Mouse (Mus musculus) limb, embryonic 11.5 days (tissue): ENCODE measurements at regions not wholly inside any gene's neighbourhood (a gene's known extent, or its start where the extent isn't known, plus 50 kb on each side); places are given as distances from the start of the nearest gene placed in this dataset.
A peak's percentile ranks its signal among the peaks of the same experiment; 100 is the strongest.

Experiments used
- ATAC-seq: fragments of 200-750 bp; cut with Nextera tagmentation; 2 replicates; pipeline ENCODE4 v1.8.0; 2017; ENCODE audit warnings: low read depth; ENCODE audit not compliant: insufficient number of reproducible peaks, low FRiP score, low TSS enrichment
- DNase-seq: peaks from one replicate; pipeline ENCODE4 v3.0.0-alpha.2; 2015; ENCODE audit warnings: low spot score
- H3K27ac ChIP-seq: fragments of 300-500 bp; sonication (generic); replicated peaks from 2 replicates; pipeline ENCODE4 v1.5.1; 2014; ENCODE audit warnings: low read depth, mild to moderate bottlenecking, low read length
- H3K27me3 ChIP-seq: fragments of 300-500 bp; sonication (generic); 2 replicates; pipeline ENCODE4 v1.6.1; 2014; ENCODE audit warnings: mild to moderate bottlenecking, low read length, mixed read lengths; ENCODE audit not compliant: control insufficient read depth, insufficient read depth
- H3K36me3 ChIP-seq: fragments of 300-500 bp; sonication (generic); 2 replicates; pipeline ENCODE4 v1.6.1; 2014; ENCODE audit warnings: mild to moderate bottlenecking, low read length, moderate library complexity, mixed read lengths; ENCODE audit not compliant: control insufficient read depth, insufficient read depth
- H3K4me1 ChIP-seq: fragments of 300-500 bp; sonication (generic); 2 replicates; pipeline ENCODE4 v1.6.1; 2014; ENCODE audit warnings: low read length, mixed read lengths; ENCODE audit not compliant: control insufficient read depth, insufficient read depth
- H3K4me2 ChIP-seq: fragments of 300-500 bp; sonication (generic); 2 replicates; pipeline ENCODE4 v1.6.1; 2014; ENCODE audit warnings: low read depth, mild to moderate bottlenecking, moderate library complexity; ENCODE audit not compliant: severe bottlenecking
- H3K4me3 ChIP-seq: fragments of 300-500 bp; sonication (generic); 2 replicates; pipeline ENCODE4 v1.5.1; 2014; ENCODE audit warnings: low read depth, low read length
- H3K9ac ChIP-seq: fragments of 300-500 bp; sonication (generic); 2 replicates; pipeline ENCODE4 v1.6.1; 2014; ENCODE audit warnings: mild to moderate bottlenecking, low read length
- H3K9me3 ChIP-seq: fragments of 300-500 bp; sonication (generic); 2 replicates; pipeline ENCODE4 v1.6.1; 2016; ENCODE audit warnings: low read length; ENCODE audit not compliant: control insufficient read depth
- WGBS: fragments of 180-500 bp; shearing (Covaris S2); extraction: QIAGEN DNeasy Blood & Tissue Kit; methylation state at CpG from one replicate; pipeline ENCODE4 v1.1.7; 2014; 5-methylcytosine and 5-hydroxymethylcytosine counted together

DNA sequence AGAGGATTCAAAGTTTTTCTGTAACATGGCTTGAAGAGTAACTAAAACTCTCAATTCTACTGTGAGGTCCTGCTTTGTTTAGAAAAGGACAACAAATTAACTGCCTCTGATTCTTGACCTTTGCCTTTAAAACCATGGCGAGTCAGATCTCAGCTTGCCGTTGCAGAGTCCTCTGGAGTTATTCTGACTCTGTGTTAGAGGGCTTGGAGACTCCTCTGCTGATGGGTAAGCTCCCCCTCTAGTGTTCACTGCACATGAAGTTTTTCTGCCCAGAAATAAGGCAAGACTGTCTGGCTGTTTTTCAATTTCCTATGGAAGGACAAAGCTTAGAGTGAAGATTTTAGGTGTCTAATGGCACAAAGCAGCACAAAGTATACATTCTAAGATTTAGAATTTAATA lies 1085.9 kb upstream of the Nr2f1 start:
- peak; percentile 29 for DNase-seq
- H3K27ac ChIP-seq = no peak overlapping the region
- H3K9me3 ChIP-seq = no peaks in the 10 kb centered on the region
- no peaks in the 10 kb centered on the region for H3K4me1 ChIP-seq
- H3K36me3 ChIP-seq = no peaks in the 10 kb centered on the region
- no peaks in the 10 kb centered on the region for H3K27me3 ChIP-seq
- H3K4me2 ChIP-seq = no peak overlapping the region
- no peak for ATAC-seq
- WGBS = 5% methylated on average over 2 of the region's 2 CpGs
- H3K9ac ChIP-seq = no peak overlapping the region
- H3K4me3 ChIP-seq = no peak overlapping the region

DNA sequence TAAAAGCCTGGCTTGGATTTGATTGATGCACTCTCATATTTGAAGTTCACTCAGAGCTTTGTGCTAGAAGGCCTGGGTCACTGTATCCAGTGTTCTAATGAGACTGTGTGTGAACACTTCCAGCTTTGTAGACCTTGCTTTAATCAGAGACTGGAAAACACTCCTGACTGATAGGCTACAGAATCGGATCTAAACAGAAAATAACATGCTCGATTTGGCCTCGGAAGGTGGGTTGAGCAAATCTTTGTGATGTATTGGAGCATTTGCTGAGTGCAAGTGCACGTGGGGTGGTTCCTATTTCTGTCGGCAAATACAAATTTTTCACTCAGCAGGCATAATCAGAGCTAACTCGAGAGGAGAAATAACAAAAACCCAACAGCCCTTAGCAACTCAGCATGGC lies 1078.2 kb upstream of the Nr2f1 start:
- no peak for ATAC-seq
- Histone ChIP-seq H3K4me1 (no peaks in the 10 kb centered on the region), H3K9me3 (no peaks in the 10 kb centered on the region), H3K27ac (no peak overlapping the region), H3K27me3 (no peaks in the 10 kb centered on the region), H3K36me3 (no peaks in the 10 kb centered on the region), H3K4me2 (no peak overlapping the region), H3K4me3 (no peak overlapping the region), H3K9ac (no peak overlapping the region)
- WGBS = 62% methylated on average over 6 of the region's 6 CpGs
- DNase-seq = peak; percentile 21

DNA sequence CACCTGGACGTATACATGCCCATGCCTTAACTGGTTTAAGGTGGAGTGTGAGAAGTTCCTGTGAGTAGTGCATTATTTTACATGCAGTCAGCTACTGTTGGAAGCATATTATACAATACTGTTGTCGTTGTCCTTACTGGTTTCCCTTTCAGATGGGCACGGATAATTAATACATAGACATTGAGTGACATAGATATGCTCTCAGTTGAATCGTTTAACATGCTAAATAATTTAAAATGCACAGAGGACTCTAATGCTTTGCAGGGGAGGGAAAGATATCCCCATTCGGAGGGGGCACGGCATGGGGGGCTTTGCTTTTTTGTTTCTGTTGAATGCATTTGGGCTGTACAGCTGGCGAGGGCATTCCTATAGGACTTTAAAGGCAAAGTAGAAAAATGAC lies 1077.8 kb upstream of the Nr2f1 start:
- no peak overlapping the region for H3K4me2 ChIP-seq

DNA sequence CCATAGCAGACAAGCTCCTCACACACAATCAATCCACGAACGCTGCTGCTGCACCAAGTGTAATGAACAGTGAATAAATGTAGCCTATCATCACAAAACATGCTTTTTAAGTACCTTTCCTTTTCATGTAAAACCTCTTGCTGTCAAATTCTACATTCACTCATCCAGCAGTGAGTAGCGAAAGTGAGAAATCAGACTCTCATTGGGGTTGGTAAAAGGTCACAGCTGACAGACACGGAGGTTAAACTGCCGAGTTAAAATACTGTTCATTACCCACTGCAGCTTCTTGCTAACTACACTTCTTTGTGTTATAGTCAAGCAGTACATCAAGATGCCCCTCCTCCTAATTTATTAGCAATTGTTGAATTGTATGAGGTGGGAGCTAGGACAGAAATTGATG lies 1055.8 kb upstream of the Nr2f1 start:
- DNase-seq = peak; percentile 22
- no peak overlapping the region for H3K4me2 ChIP-seq

More for the DNA sequence above, 1077.8 kb upstream of the Nr2f1 start:
- DNase-seq = no peak
- no peaks in the 10 kb centered on the region for H3K4me1 ChIP-seq
- no peak overlapping the region for H3K4me3 ChIP-seq
- WGBS = 76% methylated on average over 7 of the region's 7 CpGs
- no peak overlapping the region for H3K9ac ChIP-seq
- no peaks in the 10 kb centered on the region for H3K27me3 ChIP-seq
- H3K9me3 ChIP-seq = no peaks in the 10 kb centered on the region
- no peak for ATAC-seq
- H3K36me3 ChIP-seq = no peaks in the 10 kb centered on the region
- H3K27ac ChIP-seq = no peak overlapping the region

DNA sequence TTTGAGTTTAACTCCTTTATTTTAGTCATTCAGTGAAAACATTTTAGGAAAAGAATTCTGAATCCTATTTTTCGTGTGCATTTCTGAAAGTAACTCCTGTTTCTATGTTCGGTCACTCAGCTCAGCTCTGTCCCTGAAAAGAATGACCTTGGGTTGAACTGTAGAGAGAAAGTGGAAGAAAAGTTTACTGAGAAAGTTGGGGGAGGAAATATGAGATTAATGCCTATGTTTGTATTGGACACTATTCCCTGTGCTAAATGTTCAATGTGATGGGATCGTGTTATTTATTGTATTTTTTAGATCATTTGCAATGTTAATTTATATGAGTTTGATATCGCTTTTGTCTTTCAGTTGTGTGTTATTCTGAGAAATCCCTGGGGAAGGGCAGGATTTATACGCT lies 1052.8 kb upstream of the Nr2f1 start:
- no peak overlapping the region for H3K4me3 ChIP-seq
- no peaks in the 10 kb centered on the region for H3K4me1 ChIP-seq
- H3K27ac ChIP-seq = no peak overlapping the region
- 75% methylated on average over 5 of the region's 5 CpGs for WGBS
- ATAC-seq (no peak), DNase-seq (no peak)
- no peaks in the 10 kb centered on the region for H3K9me3 ChIP-seq
- no peaks in the 10 kb centered on the region for H3K27me3 ChIP-seq
- H3K4me2 ChIP-seq = no peak overlapping the region
- no peak overlapping the region for H3K9ac ChIP-seq
- H3K36me3 ChIP-seq = no peaks in the 10 kb centered on the region

More for the DNA sequence above, 1055.8 kb upstream of the Nr2f1 start:
- Histone ChIP-seq H3K27me3 (no peaks in the 10 kb centered on the region), H3K4me3 (no peak overlapping the region), H3K27ac (no peak overlapping the region), H3K9ac (no peak overlapping the region), H3K36me3 (no peaks in the 10 kb centered on the region), H3K4me1 (no peaks in the 10 kb centered on the region), H3K9me3 (no peaks in the 10 kb centered on the region)
- ATAC-seq = no peak
- WGBS = 44% methylated on average over 5 of the region's 5 CpGs

DNA sequence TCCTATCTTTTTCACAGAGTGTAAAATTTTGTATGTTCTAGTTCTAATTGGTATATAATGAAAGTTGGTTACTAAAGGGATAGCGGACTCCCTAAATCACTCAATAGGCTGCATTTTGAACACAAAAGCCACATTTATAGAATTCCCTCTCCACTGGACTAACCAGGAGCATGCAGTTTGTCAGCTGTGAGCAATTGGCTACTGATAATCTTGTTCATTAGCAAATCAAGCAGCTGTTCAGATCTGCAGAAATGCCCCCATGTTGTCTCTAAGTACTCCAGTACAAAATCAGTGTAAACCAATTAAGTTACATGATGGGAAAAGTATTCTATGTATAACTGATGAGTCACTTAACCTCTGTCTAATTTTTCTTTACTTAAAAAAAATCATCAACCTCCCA lies 1051.7 kb upstream of the Nr2f1 start:
- DNase-seq (no peak), ATAC-seq (no peak)
- no peaks in the 10 kb centered on the region for H3K9me3 ChIP-seq
- no peak overlapping the region for H3K9ac ChIP-seq
- H3K4me3 ChIP-seq = no peak overlapping the region
- no peaks in the 10 kb centered on the region for H3K27me3 ChIP-seq
- no peak overlapping the region for H3K4me2 ChIP-seq
- 91% methylated on average over 1 of the region's 1 CpGs for WGBS
- H3K36me3 ChIP-seq = no peaks in the 10 kb centered on the region
- no peaks in the 10 kb centered on the region for H3K4me1 ChIP-seq
- H3K27ac ChIP-seq = no peak overlapping the region
